Mouse (Mus musculus) limb, embryonic 10.5 days (tissue): ENCODE data around the gene Fnbp1. TPM values are rescaled to one million over a fixed set of nuclear protein-coding genes. Genes with fewer than 3 reads are reported as not detected.
A peak's percentile ranks its signal among the peaks of the same experiment; 100 is the strongest.

Source experiments
- DNase-seq: peaks from one replicate; pipeline ENCODE4 v3.0.0-alpha.2; 2017; ENCODE audit warnings: low spot score
- H3K27ac ChIP-seq: fragments of 300-500 bp; sonication (generic); 2 replicates; pipeline ENCODE4 v1.5.1; 2016; ENCODE audit warnings: mild to moderate bottlenecking
- H3K27me3 ChIP-seq: fragments of 300-500 bp; sonication (generic); 2 replicates; pipeline ENCODE4 v1.6.1; 2016; ENCODE audit warnings: low read depth, mild to moderate bottlenecking; ENCODE audit not compliant: poor library complexity, severe bottlenecking
- H3K36me3 ChIP-seq: fragments of 300-500 bp; sonication (generic); 2 replicates; pipeline ENCODE4 v1.6.1; 2016; ENCODE audit warnings: mild to moderate bottlenecking, moderate library complexity
- H3K4me1 ChIP-seq: fragments of 300-500 bp; sonication (generic); 2 replicates; pipeline ENCODE4 v1.6.1; 2016
- H3K4me3 ChIP-seq: fragments of 300-500 bp; sonication (generic); 2 replicates; pipeline ENCODE4 v1.5.1; 2016; ENCODE audit warnings: mild to moderate bottlenecking, moderate library complexity
- H3K9me3 ChIP-seq: fragments of 300-500 bp; sonication (generic); replicated peaks from 2 replicates; pipeline ENCODE4 v1.6.1; 2016; ENCODE audit warnings: mild to moderate bottlenecking
- WGBS: fragments of 180-500 bp; shearing (Covaris S2); methylation state at CpG from one replicate; pipeline ENCODE4 v1.1.7; 2016; 5-methylcytosine and 5-hydroxymethylcytosine counted together
- polyA plus RNA-seq: library from polyadenylated mRNA; unstranded; fragments of >200 nt; fragmentation: Nextera tagmentation; extraction: Ambion mirVana; gene quantifications from 2 replicates; pipeline ENCODE4 v1.2.1, GENCODE M21; 2016

The Fnbp1 gene
- polyA plus RNA-seq, 1 experiment from 2014 or later: 14.6 TPM

- Histone ChIP-seq H3K27ac (no peak overlapping the region), H3K4me3 (no peak overlapping the region), H3K27me3 (no peaks in the 10 kb centered on the region), H3K36me3 (peaks cover 45% of the 10 kb centered on the region), H3K9me3 (no peaks in the 10 kb centered on the region), H3K4me1 (no peaks in the 10 kb centered on the region)
- WGBS: 91% methylated on average over 18 of the region's 18 CpGs
- DNase-seq: no peak
Measured at GRCm38 (mm10) chr2:31017625-31018317, 124.0 kb downstream of the Fnbp1 start.

DNA sequence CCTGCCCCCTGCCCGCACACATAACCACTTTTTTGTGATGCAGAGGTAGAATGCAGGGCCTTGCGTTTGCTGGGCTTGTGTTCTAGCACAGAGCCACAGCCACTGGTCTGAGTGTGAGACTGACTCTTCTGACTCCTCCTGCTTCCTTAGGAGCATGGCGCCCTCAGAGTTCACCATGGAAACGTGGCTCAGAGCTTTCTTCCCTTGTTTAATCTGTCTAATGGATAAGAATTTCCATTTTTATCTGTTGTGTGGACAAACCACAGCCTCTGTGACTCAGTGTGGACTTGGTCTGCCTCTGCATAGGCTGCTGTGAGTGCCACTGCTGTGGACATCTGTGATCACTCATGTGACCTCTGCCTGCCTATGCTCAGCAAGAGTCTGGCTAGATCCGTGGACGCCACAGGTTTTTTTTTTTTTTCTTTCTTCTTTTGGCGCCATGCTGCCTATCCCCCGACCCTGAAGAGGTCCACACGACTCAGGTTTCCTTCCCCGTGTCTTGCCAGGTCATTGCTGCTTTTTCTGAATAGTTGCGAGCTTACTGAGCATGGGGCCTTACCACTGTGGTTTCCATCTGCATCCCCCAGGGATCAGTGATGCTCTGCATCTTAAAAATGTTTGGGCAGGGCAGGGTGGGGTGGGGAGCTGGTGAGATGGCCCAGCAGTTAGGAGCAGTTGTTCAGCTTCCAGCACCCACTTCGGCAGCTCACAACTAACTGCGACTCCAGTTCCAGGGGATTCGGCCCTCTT lies 128.3 kb downstream of the Fnbp1 start:
- Histone ChIP-seq H3K4me1 (no peaks in the 10 kb centered on the region), H3K27me3 (no peaks in the 10 kb centered on the region), H3K9me3 (no peaks in the 10 kb centered on the region), H3K36me3 (peaks cover 23% of the 10 kb centered on the region), H3K27ac (no peak overlapping the region), H3K4me3 (no peak overlapping the region)
- no peak for DNase-seq
- 81% methylated on average over 14 of the region's 14 CpGs for WGBS

GRCm38 (mm10) chr2:31007208-31007607 lies 134.6 kb downstream of the Fnbp1 start:
- WGBS: 95% methylated on average over 5 of the region's 5 CpGs
- Histone ChIP-seq H3K27ac (no peak overlapping the region), H3K9me3 (no peaks in the 10 kb centered on the region), H3K36me3 (peaks cover 12% of the 10 kb centered on the region), H3K4me3 (no peak overlapping the region), H3K4me1 (no peaks in the 10 kb centered on the region), H3K27me3 (no peaks in the 10 kb centered on the region)
- DNase-seq: no peak

DNA sequence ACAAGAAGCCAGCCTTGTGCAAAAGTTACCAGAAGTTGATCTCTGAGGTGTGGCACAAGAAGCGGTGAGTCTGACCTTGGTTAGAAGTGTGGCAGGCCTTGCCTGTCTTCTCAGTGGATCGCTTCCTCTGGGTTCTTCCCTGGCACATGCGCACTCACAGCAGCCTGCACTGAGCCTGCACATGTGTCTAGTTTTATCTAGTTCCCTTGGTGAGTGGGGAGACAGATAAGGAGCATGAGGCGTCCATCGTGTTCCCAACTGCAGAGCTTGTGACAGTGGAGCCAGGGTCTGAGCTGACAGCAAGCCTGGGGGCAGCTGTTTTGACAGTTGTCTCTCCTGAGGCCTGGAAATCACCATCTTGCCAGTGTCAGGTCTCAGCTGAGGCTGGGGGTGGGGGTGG lies 135.4 kb downstream of the Fnbp1 start:
- Histone ChIP-seq H3K27me3 (no peaks in the 10 kb centered on the region), H3K36me3 (peaks cover 12% of the 10 kb centered on the region), H3K4me1 (no peaks in the 10 kb centered on the region), H3K27ac (no peak overlapping the region), H3K4me3 (no peak overlapping the region), H3K9me3 (no peaks in the 10 kb centered on the region)
- no peak for DNase-seq
- 92% methylated on average over 5 of the region's 5 CpGs for WGBS

GRCm38 (mm10) chr2:31005453-31005852 lies 136.4 kb downstream of the Fnbp1 start:
- no peak for DNase-seq
- no peaks in the 10 kb centered on the region for H3K9me3 ChIP-seq
- 90% methylated on average over 2 of the region's 2 CpGs for WGBS
- no peaks in the 10 kb centered on the region for H3K27me3 ChIP-seq
- H3K4me1 ChIP-seq: no peaks in the 10 kb centered on the region
- no peak overlapping the region for H3K27ac ChIP-seq
- no peak overlapping the region for H3K4me3 ChIP-seq
- H3K36me3 ChIP-seq: peaks cover 12% of the 10 kb centered on the region

DNA sequence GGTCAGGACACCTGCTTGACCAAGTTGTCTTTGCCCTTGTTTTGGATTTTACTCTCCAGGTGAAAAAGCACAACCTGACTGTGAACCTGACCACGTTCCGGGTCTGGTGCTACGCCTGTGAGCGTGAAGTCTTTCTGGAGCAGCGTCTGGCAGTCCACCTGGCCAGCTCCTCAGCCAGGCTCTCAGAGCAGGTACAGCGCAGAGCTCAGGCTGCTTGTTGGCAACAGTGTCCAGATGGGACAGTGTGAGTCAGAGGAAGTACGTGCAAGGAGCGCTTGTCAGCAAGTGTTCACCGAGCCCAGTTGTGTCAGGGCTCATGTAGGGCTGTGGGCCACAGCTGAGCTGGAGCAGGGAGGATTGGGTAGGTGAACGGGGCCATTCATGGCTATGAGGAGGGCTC lies 139.0 kb downstream of the Fnbp1 start:
- 93% methylated on average over 10 of the region's 10 CpGs for WGBS
- Histone ChIP-seq H3K27ac (no peak overlapping the region), H3K4me3 (no peak overlapping the region), H3K9me3 (no peaks in the 10 kb centered on the region), H3K4me1 (peaks cover 11% of the 10 kb centered on the region; the same call in 1 of the 2 replicates), H3K36me3 (peaks cover 15% of the 10 kb centered on the region), H3K27me3 (no peaks in the 10 kb centered on the region)
- DNase-seq: no peak

- WGBS: 58% methylated on average over 8 of the region's 8 CpGs
- no peak for DNase-seq
- Histone ChIP-seq H3K27me3 (no peaks in the 10 kb centered on the region), H3K4me3 (no peak overlapping the region), H3K36me3 (peaks cover 15% of the 10 kb centered on the region; the same call in 1 of the 2 replicates), H3K9me3 (no peaks in the 10 kb centered on the region), H3K4me1 (peaks cover 16% of the 10 kb centered on the region; the same call in 1 of the 2 replicates), H3K27ac (no peak overlapping the region)
Measured at GRCm38 (mm10) chr2:30998443-30999260, 143.2 kb downstream of the Fnbp1 start.

DNA sequence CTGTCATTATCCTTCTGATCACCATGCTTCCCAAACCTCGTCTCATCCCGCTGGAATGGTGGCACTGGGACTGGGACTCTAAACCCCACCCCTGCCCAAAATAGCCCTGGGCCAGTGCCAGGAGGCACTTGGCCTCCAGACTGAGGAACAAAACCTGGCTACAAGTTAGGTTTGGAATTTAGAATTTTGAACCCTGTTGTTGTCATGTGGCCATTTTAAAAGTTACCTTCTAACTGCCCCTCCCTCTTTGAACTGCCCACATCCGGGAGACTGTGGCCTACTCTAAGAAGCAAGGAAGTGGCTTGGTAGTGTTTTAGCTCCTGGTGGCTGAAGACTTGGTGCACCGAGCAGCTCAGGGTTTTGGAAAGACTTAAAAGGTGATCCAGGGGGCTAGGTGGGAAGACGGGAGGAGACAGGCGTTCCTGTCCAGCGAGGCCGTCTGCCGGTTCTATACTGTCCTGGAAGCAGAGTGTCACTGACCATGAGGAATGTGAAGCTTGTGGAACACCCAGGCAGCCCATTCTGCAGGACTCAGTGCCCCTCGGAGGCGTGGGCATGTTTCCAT lies 146.3 kb downstream of the Fnbp1 start:
- no peaks in the 10 kb centered on the region for H3K27me3 ChIP-seq
- peaks cover 6% of the 10 kb centered on the region; the same call in 1 of the 2 replicates for H3K36me3 ChIP-seq
- H3K4me3 ChIP-seq: no peak overlapping the region
- no peak overlapping the region for H3K27ac ChIP-seq
- H3K4me1 ChIP-seq: peaks cover 16% of the 10 kb centered on the region; the same call in 1 of the 2 replicates
- 82% methylated on average over 11 of the region's 11 CpGs for WGBS
- no peak for DNase-seq
- no peaks in the 10 kb centered on the region for H3K9me3 ChIP-seq

- WGBS: 97% methylated on average over 4 of the region's 4 CpGs
- H3K4me3 ChIP-seq: no peak overlapping the region
- peaks cover 16% of the 10 kb centered on the region; the same call in 1 of the 2 replicates for H3K4me1 ChIP-seq
- DNase-seq: no peak
- H3K36me3 ChIP-seq: peaks cover under 1% of the 10 kb centered on the region; the same call in 1 of the 2 replicates
- no peaks in the 10 kb centered on the region for H3K27me3 ChIP-seq
- H3K27ac ChIP-seq: no peak overlapping the region
- H3K9me3 ChIP-seq: no peaks in the 10 kb centered on the region
Measured at GRCm38 (mm10) chr2:30994853-30995252, 147.0 kb downstream of the Fnbp1 start.

DNA sequence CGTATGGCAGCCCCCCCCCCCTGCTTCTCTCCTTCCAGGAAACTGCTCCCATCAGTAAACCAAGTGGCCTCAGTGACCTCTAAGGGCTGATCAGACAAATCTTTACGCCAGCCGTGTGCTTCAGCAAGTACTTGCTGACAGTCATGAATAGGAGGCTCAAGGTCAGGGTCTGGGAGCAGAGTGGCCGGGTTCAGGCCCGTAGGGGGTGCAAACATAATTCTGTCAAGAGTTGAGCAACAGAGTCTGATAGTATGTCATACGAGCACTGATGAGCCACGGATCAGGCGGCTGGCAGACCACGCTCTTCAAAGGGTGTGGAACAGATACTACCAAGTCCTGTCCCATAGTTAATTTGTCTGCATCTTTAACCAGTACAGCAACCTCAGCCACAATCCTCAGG lies 151.6 kb downstream of the Fnbp1 start:
- Histone ChIP-seq H3K4me1 (peaks cover 6% of the 10 kb centered on the region; the same call in 1 of the 2 replicates), H3K27ac (no peak overlapping the region), H3K9me3 (no peaks in the 10 kb centered on the region), H3K36me3 (no peaks in the 10 kb centered on the region), H3K27me3 (no peaks in the 10 kb centered on the region), H3K4me3 (no peak overlapping the region)
- no peak for DNase-seq
- WGBS: 89% methylated on average over 9 of the region's 9 CpGs

- Histone ChIP-seq H3K27me3 (no peaks in the 10 kb centered on the region), H3K4me1 (peaks cover 32% of the 10 kb centered on the region), H3K9me3 (no peaks in the 10 kb centered on the region), H3K36me3 (peaks cover under 1% of the 10 kb centered on the region; the same call in 1 of the 2 replicates), H3K27ac (no peak overlapping the region), H3K4me3 (no peak overlapping the region)
- 22% methylated on average over 17 of the region's 17 CpGs for WGBS
- no peak for DNase-seq
Measured at GRCm38 (mm10) chr2:30985111-30986020, 156.4 kb downstream of the Fnbp1 start.

DNA sequence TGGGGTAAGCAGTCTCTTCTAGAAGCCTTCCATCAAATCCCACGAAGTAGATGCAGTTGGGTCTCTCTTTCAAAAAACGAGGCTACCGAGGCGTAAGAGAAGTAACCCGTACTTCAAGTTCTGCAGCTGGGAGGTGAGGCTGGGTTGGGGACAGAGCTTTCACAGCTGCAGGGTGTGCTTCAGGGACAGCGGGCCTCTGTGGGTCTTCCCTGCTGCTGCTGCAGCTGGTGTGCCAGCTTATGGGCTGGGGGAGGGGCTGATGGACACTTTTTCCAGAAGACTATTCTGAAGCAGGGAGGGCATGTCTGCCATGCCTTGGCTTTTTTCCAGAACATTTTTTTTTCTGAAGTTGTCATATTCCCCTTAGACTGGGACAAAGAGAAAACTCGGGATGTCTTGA lies 158.8 kb downstream of the Fnbp1 start:
- WGBS: 56% methylated on average over 7 of the region's 7 CpGs
- no peaks in the 10 kb centered on the region for H3K9me3 ChIP-seq
- H3K27me3 ChIP-seq: no peaks in the 10 kb centered on the region
- H3K4me1 ChIP-seq: peaks cover 32% of the 10 kb centered on the region
- no peak for DNase-seq
- H3K27ac ChIP-seq: no peak overlapping the region
- H3K36me3 ChIP-seq: peaks cover 21% of the 10 kb centered on the region
- H3K4me3 ChIP-seq: peak overlapping the region; percentile 88
